Mouse (Mus musculus) limb, embryonic 12.5 days (tissue): ENCODE data around the gene Atp1b1. TPM values are rescaled to one million over a fixed set of nuclear protein-coding genes. Genes with fewer than 3 reads are reported as not detected.

ENCODE experiments used
- ATAC-seq: fragments of 200-750 bp; cut with Nextera tagmentation; 2 replicates; pipeline ENCODE4 v1.8.0; 2017; ENCODE audit warnings: low read depth, moderate TSS enrichment; ENCODE audit not compliant: insufficient number of reproducible peaks, insufficient read depth, low FRiP score, low TSS enrichment
- H3K27ac ChIP-seq: fragments of 300-500 bp; sonication (generic); 2 replicates; pipeline ENCODE4 v1.5.1; 2016; ENCODE audit warnings: mild to moderate bottlenecking, moderate library complexity
- H3K27me3 ChIP-seq: fragments of 300-500 bp; sonication (generic); 2 replicates; pipeline ENCODE4 v1.6.1; 2016; ENCODE audit warnings: mild to moderate bottlenecking, moderate library complexity
- H3K36me3 ChIP-seq: fragments of 300-500 bp; sonication (generic); 2 replicates; pipeline ENCODE4 v1.6.1; 2016; ENCODE audit warnings: mild to moderate bottlenecking, moderate library complexity
- H3K4me1 ChIP-seq: fragments of 300-500 bp; sonication (generic); replicated peaks from 2 replicates; pipeline ENCODE4 v1.6.1; 2016
- H3K4me2 ChIP-seq: fragments of 300-500 bp; sonication (generic); 2 replicates; pipeline ENCODE4 v1.6.1; 2016; ENCODE audit warnings: mild to moderate bottlenecking, moderate library complexity
- H3K4me3 ChIP-seq: fragments of 300-500 bp; sonication (generic); replicated peaks from 2 replicates; pipeline ENCODE4 v1.5.1; 2016; ENCODE audit warnings: mild to moderate bottlenecking
- H3K9ac ChIP-seq: fragments of 300-500 bp; sonication (generic); replicated peaks from 2 replicates; pipeline ENCODE4 v1.6.1; 2016; ENCODE audit warnings: mild to moderate bottlenecking, moderate library complexity
- H3K9me3 ChIP-seq: fragments of 300-500 bp; sonication (generic); 2 replicates; pipeline ENCODE4 v1.6.1; 2016; ENCODE audit warnings: mild to moderate bottlenecking, moderate library complexity
- WGBS: fragments of 180-500 bp; shearing (Covaris S2); methylation state at CpG from one replicate; pipeline ENCODE4 v1.1.7; 2016; 5-methylcytosine and 5-hydroxymethylcytosine counted together
- polyA plus RNA-seq: library from polyadenylated mRNA; unstranded; fragments of >200 nt; fragmentation: Nextera tagmentation; extraction: Ambion mirVana; gene quantifications from 2 replicates; pipeline ENCODE4 v1.2.1, GENCODE M21; 2016

Atp1b1 gene
- polyA plus RNA-seq: 3.3 and 3.6 TPM in 2 replicates

DNA sequence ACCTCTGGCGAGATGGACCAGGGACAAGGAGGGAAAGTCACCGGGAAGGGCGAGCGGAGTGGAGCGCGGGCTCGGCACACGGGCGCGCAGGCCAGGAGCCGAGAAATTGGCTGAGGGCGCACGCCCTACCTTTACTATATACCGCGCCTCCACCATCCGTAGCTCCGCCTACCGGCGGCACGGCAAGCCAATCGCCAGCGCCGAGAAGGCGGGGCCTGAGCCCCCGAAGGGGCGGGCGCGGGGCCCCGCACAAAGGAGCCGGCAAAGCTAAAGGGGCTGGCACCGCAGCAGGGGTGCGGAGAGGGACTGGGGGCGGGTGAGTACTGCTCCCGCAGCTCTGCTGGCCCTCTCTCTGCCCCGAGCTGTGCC, at the start of gene Atp1b1:
Gene Atp1b1 (minus strand): TSS at position 111 of the 369 bp plus-strand sequence.
- Histone ChIP-seq H3K9ac (peak within 1 kb of the TSS; percentile 63), H3K4me2 (peak within 1 kb of the TSS; percentile 84), H3K36me3 (no peaks in the 10 kb centered on the region), H3K4me1 (peaks cover 35% of the 10 kb centered on the region), H3K27me3 (peaks cover 70% of the 10 kb centered on the region), H3K27ac (peak within 1 kb of the TSS; percentile 50; the same call in 1 of the 2 replicates), H3K9me3 (no peaks in the 10 kb centered on the region), H3K4me3 (peak within 1 kb of the TSS; percentile 62)
- under 1% methylated on average over 35 of the region's 35 CpGs for WGBS
- ATAC-seq: peak; percentile 95

DNA sequence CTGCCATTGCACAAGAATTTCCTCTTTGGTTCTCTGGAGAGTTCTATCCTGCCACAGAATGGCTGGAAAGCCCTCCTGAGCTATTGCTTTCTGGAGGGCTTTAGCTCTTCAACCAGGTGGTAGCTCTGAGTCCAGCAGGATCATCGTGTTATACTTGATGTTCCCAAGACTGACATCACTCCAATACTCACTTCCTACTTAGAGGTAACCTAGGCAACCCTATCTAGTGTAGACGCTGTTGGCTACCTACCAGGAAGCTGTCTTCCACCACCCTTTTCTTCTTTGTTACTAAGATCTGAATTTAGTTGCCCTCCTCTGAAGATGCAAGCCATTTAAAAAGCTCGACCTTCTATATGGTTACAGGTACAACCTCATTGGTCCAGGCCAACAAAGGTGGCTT, 46.9 kb upstream of the Atp1b1 start:
- Histone ChIP-seq H3K9me3 (no peaks in the 10 kb centered on the region), H3K27me3 (no peaks in the 10 kb centered on the region), H3K36me3 (no peaks in the 10 kb centered on the region), H3K4me1 (no peaks in the 10 kb centered on the region; the same call in 1 of the 2 replicates), H3K4me2 (no peak overlapping the region), H3K4me3 (no peak overlapping the region), H3K27ac (no peak overlapping the region), H3K9ac (no peak overlapping the region)
- no peak for ATAC-seq
- 84% methylated on average over 3 of the region's 3 CpGs for WGBS

DNA sequence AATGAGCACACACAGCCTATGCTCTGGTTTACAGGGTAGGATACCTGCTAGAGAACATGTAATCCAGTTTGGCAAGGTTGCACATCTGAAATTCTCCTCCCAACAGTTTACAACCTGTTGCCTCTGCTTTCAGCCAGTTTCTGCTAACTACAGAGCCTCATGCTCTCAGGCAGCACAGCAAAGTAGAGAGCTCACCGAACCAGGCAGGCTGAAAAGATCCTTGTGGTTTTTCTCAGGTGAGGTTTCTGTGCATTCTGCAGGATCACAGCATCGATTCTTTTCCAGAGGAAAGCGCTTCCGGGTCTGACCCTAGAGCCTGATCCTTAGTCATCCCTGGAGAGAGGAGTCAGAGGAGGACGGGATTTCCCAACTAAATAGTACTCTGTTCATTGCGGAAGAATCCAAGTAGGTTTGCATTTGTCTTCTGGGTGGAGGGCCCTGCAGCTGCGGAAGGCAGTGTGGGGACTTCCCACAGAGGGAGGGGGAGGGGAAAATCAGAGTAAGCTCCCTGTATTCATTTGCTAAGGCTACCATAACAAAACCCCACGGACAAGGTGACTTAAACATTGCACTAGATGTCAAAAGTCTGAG, 45.1 kb upstream of the Atp1b1 start:
- no peaks in the 10 kb centered on the region; the same call in 1 of the 2 replicates for H3K4me1 ChIP-seq
- no peak for ATAC-seq
- WGBS: 49% methylated on average over 8 of the region's 8 CpGs

DNA sequence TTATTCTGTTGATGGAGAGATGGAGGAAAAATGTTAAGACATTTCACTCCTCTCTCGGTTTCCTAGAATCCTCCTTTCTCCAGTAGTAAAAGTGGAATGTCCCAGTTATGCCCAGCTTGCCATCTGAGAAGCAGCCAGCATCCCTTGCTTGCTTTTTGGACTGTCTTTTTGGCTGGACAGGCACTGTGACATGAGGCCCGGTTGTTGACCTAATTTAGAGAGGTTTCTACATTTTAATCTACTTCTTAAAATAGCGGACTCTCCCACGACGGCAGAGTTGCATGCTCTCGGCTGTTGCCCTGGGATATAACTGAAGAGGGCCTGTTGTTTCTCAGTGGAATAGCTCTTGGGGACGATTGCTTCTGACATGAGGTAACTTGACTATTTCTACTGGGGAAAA, 44.1 kb upstream of the Atp1b1 start:
- Histone ChIP-seq H3K4me3 (no peak overlapping the region), H3K9ac (no peak overlapping the region), H3K9me3 (no peaks in the 10 kb centered on the region), H3K27ac (no peak overlapping the region), H3K4me1 (no peaks in the 10 kb centered on the region; the same call in 1 of the 2 replicates), H3K27me3 (no peaks in the 10 kb centered on the region), H3K4me2 (no peak overlapping the region), H3K36me3 (no peaks in the 10 kb centered on the region)
- ATAC-seq: no peak
- WGBS: 80% methylated on average over 7 of the region's 7 CpGs

More for the DNA sequence above, 45.1 kb upstream of the Atp1b1 start:
- H3K27ac ChIP-seq: no peak overlapping the region
- H3K9me3 ChIP-seq: no peaks in the 10 kb centered on the region
- no peaks in the 10 kb centered on the region for H3K27me3 ChIP-seq
- no peaks in the 10 kb centered on the region for H3K36me3 ChIP-seq
- no peak overlapping the region for H3K4me2 ChIP-seq
- H3K9ac ChIP-seq: no peak overlapping the region
- no peak overlapping the region for H3K4me3 ChIP-seq

DNA sequence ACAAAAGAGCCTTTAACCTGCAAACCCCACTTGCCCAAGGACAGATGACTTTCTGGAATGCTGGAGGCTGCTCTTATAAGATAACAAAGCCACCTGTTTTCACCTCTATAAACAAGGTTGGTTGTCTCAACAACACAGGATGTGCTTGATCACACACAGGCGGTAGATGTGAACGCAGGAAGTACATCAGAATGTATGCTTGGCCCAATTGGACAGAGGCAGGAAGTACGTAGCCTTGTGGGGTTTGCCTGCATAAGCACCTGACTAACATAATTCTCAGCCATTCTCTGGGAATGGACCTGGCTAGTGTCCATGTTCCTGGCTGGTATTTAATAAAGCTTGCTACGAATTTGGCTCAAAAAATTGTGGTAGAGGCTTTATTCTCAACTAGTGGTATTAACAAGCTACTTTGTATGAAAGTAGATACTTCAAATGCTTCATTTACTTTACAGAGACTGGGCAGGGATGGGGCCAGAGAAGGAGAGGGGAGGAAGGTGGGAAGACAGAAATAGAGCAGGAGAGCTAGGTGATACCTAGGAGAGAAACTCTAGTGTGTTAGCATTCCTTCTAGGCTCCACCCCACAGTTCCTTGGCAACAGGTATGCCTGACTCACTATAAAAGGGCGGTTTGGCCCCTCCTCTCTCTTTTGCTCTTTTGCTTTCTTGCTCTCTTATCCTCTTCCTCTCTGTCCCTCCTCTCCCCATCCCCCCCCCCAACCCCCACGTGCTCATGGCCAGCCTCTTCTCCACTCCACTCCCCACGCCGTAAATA, 36.8 kb upstream of the Atp1b1 start:
- Histone ChIP-seq H3K27me3 (no peaks in the 10 kb centered on the region), H3K9ac (no peak overlapping the region), H3K9me3 (no peaks in the 10 kb centered on the region), H3K36me3 (no peaks in the 10 kb centered on the region), H3K4me2 (no peak overlapping the region), H3K4me3 (no peak overlapping the region), H3K27ac (no peak overlapping the region), H3K4me1 (no peaks in the 10 kb centered on the region)
- no peak for ATAC-seq
- WGBS: 67% methylated on average over 8 of the region's 8 CpGs

DNA sequence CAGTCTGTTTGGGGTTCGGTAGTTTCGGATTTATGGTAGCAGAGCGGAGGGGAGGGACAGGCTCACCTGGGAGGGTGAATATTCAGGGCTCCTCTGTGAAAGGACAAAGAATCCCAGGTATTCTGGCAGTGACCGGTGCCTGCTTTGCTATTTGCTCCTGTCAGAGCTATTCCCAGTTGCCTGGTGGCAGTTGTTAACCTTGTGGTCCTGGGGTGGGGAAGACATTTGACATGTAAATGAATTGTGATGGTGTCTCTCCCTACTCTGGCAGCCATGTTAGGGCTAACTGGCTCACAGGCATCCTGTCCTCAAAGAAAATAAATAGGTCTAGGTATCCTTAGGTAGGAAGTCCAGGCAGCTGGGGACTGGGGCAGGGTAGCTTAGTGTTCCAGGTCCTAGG, 36.1 kb upstream of the Atp1b1 start:
- H3K4me1 ChIP-seq: no peaks in the 10 kb centered on the region
- no peak overlapping the region for H3K4me2 ChIP-seq
- H3K9me3 ChIP-seq: no peaks in the 10 kb centered on the region
- H3K4me3 ChIP-seq: no peak overlapping the region
- no peak for ATAC-seq
- no peaks in the 10 kb centered on the region for H3K36me3 ChIP-seq
- H3K27me3 ChIP-seq: no peaks in the 10 kb centered on the region
- H3K9ac ChIP-seq: no peak overlapping the region
- H3K27ac ChIP-seq: no peak overlapping the region
- WGBS: 44% methylated on average over 4 of the region's 4 CpGs

DNA sequence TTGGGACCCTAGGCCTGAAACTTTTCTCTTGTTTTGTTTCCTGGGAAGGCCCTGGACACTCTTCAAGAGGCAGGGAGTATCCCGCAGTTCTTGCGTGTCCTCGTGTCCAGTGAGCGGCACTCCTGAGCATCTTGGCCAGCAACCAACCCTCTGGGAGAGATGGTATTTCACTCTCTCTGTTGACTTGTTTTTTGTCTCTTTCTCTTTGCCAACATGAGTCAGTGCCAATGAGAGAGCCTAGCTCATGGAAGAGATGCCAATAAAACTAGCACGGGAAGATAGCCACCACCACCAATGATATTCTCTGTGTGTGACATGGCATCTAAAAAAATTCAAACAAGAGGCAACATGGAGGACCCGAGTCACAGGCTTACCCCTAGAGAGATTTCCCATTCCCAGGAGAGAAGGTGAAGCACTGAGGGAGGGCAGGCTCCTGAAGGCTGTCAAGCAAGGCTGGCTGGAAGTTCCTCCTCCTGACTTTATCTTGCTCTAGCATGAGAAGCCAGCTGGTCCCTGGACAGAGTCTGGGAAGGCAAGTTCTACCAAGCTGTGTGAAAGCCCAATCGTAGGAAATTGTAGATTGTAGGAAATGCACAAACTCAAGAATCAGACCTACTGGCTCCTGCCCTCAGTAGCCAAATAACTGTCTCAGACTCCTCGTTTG, 35.0 kb upstream of the Atp1b1 start:
- ATAC-seq: no peak
- H3K4me3 ChIP-seq: no peak overlapping the region
- no peaks in the 10 kb centered on the region for H3K9me3 ChIP-seq
- no peaks in the 10 kb centered on the region for H3K4me1 ChIP-seq
- WGBS: 73% methylated on average over 8 of the region's 8 CpGs
- H3K27me3 ChIP-seq: no peaks in the 10 kb centered on the region
- H3K27ac ChIP-seq: no peak overlapping the region
- no peak overlapping the region for H3K9ac ChIP-seq
- no peaks in the 10 kb centered on the region for H3K36me3 ChIP-seq
- no peak overlapping the region for H3K4me2 ChIP-seq

DNA sequence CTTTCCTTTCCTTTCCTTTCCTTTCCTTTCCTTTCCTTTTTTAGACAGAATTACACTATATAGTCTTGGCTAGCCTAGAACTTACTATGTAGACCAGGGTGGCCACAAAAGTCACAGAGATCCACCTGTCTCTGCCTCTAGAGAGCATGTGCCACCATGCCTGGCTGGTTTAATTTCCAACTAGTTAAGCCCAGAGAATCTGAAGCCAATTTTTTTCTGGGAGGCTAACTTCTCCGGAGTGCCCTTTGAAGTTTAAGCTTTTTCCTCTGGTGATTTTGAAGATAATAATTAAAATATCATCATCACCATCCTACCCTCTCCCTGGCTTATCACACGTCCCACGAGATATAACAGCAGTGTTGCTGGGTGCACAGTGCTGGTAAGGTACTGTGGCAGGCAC, 34.3 kb upstream of the Atp1b1 start:
- no peaks in the 10 kb centered on the region for H3K9me3 ChIP-seq
- H3K4me1 ChIP-seq: no peaks in the 10 kb centered on the region
- H3K27ac ChIP-seq: no peak overlapping the region
- no peak overlapping the region for H3K9ac ChIP-seq
- no peaks in the 10 kb centered on the region for H3K36me3 ChIP-seq
- no peak for ATAC-seq
- H3K27me3 ChIP-seq: no peaks in the 10 kb centered on the region
- H3K4me3 ChIP-seq: no peak overlapping the region
- 80% methylated on average over 3 of the region's 3 CpGs for WGBS
- no peak overlapping the region for H3K4me2 ChIP-seq

DNA sequence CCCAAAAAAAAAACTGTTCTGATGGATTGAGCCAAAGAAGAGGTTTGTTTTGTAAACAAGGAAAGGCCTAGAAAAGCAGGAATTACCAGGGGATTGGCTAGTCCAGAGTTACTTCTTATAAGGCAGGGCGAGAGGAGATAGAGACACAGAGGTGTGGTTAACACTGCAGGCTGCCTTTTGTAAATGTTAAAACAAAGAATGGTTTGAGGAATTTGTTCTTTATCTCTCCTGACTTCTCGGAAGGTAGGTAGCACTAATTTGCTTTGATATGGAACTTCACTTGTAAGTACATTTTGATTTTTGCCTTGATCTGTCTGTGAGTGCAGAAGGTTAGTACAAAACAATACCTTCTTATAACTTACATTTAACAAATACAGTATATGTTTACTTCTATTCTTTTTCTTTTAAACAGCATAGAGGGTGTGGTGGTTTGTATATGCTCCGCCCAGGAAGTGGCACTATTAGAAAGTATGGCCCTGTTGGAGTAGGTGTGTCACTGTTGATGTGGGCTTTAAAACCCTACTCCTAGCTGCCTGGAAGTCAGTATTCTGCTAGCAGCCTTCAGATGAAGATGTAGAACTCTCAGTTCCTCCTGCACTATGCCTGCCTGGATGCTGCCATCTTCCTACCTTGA, 31.9 kb upstream of the Atp1b1 start:
- Histone ChIP-seq H3K4me3 (no peak overlapping the region), H3K9ac (no peak overlapping the region), H3K27me3 (no peaks in the 10 kb centered on the region), H3K4me1 (no peaks in the 10 kb centered on the region), H3K4me2 (no peak overlapping the region), H3K27ac (no peak overlapping the region), H3K9me3 (no peaks in the 10 kb centered on the region), H3K36me3 (no peaks in the 10 kb centered on the region)
- WGBS: 84% methylated on average over 3 of the region's 3 CpGs
- no peak for ATAC-seq

DNA sequence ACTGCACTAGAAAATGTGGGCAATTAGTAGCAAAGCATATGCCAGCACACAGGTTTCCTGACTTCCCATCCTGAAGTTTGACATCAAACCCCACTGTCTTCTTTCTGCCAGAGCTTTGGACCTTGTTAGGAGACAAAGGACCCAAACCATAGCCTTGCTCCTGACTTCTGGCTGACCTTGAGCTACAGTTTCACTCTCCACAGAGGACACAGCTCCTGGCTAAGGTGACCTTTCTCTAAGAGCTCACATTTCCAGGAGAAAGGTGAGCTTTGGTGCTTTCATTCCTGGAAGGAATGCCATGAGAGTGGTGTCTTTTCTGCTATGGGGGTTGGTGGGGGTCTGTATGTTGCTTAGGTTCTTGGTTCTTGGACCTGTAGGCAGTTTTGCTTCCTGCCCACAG, 25.6 kb upstream of the Atp1b1 start:
- H3K4me1 ChIP-seq: no peaks in the 10 kb centered on the region
- no peak overlapping the region for H3K9ac ChIP-seq
- no peak overlapping the region for H3K4me3 ChIP-seq
- no peaks in the 10 kb centered on the region for H3K36me3 ChIP-seq
- no peak overlapping the region for H3K4me2 ChIP-seq
- no peaks in the 10 kb centered on the region for H3K9me3 ChIP-seq
- H3K27ac ChIP-seq: no peak overlapping the region
- H3K27me3 ChIP-seq: no peaks in the 10 kb centered on the region
- no peak for ATAC-seq

DNA sequence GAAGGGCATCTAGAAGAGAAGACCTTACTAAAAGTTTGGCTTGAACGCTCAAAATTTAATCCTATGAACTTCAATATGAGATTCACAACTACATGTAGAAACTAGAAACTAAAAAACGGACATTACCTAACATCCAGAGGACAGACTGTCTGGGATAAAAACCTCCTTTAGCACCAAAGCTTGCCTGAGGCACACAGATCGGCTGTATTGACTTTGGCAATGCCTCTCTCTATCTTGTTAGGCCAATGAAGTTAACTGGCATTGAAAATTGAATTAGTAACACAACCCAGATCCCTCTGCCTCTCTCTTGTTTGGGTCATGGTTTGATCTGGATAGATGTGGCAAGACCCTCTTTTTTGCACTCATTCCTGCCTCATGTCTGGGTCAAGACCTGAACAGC, 24.7 kb upstream of the Atp1b1 start:
- Histone ChIP-seq H3K4me1 (no peaks in the 10 kb centered on the region), H3K9ac (no peak overlapping the region), H3K27ac (no peak overlapping the region), H3K9me3 (no peaks in the 10 kb centered on the region), H3K4me2 (no peak overlapping the region), H3K27me3 (no peaks in the 10 kb centered on the region), H3K4me3 (no peak overlapping the region), H3K36me3 (no peaks in the 10 kb centered on the region)
- ATAC-seq: no peak
- WGBS: 84% methylated on average over 3 of the region's 3 CpGs
